In genomic region chr12:102350997-102351396, GRCm38 (mm10) we compare ENCODE assay signal across 20 mouse cellular contexts.
A peak's percentile ranks its signal among the peaks of the same experiment; 100 is the strongest.
DNase-seq lines count a peak whose midpoint lies in the region; ATAC-seq and TF ChIP-seq lines count a peak whose summit lies in the region.
"Had no signal": no experiment of that assay in that cellular context is flagged by ENCODE, and none has a peak within 500 bp of the region (broad histone marks: within the 10 kb centered on the region; RNA-seq: fewer than 3 reads in every experiment).

No protein-coding gene starts in this region.

- H3K9me3 ChIP-seq in hindbrain, postnatal 0 days (ENCODE audit: low read length) = no peaks in the 10 kb centered on the region
- H3K9me3 ChIP-seq: heart, embryonic 12.5 days; hindbrain, embryonic 13.5 days; neural tube, embryonic 13.5 days had no signal

- no peak for TF ChIP-seq EP300 in heart, adult 2 months (IDR thresholded peaks at IDR 0.05; ENCODE audit: insufficient read depth, low read depth, low read length)

- peaks cover 3% of the 10 kb centered on the region; the same call in 1 of the 2 replicates for H3K79me2 ChIP-seq in heart, adult 2 months (replicated peaks; ENCODE audit: control insufficient read depth, insufficient read depth, low read length)

- TF ChIP-seq CTCF in hindbrain, postnatal 0 days (IDR thresholded peaks at IDR 0.05; ENCODE audit: low read depth) = no peak
- no peak for TF ChIP-seq CTCF in heart, adult 2 months (IDR thresholded peaks at IDR 0.05)

- H3K4me2 ChIP-seq in hindbrain, postnatal 0 days (ENCODE audit: low read depth, low read length) = no peak overlapping the region
- H3K4me2 ChIP-seq: heart, embryonic 12.5 days; hindbrain, embryonic 13.5 days; midbrain, embryonic 11.5 days; neural tube, embryonic 13.5 days had no signal

- no peak overlapping the region for H3K4me3 ChIP-seq in hindbrain, postnatal 0 days (ENCODE audit: low read length)
- no peak overlapping the region for H3K4me3 ChIP-seq in heart, adult 2 months
- H3K4me3 ChIP-seq: heart, embryonic 12.5 days; hindbrain, embryonic 13.5 days; neural tube, embryonic 13.5 days had no signal

- no peaks in the 10 kb centered on the region for H3K36me3 ChIP-seq in hindbrain, postnatal 0 days (ENCODE audit: insufficient read depth, low read length)
- H3K36me3 ChIP-seq in heart, adult 2 months (ENCODE audit: control insufficient read depth, insufficient read depth, low read length) = no peaks in the 10 kb centered on the region; the same call in 1 of the 2 replicates
- H3K36me3 ChIP-seq: hindbrain, embryonic 13.5 days; neural tube, embryonic 13.5 days had no signal

- no peaks in the 10 kb centered on the region for H3K4me1 ChIP-seq in hindbrain, postnatal 0 days (ENCODE audit: insufficient read depth, low read length)
- peaks cover 2% of the 10 kb centered on the region; the same call in 1 of the 2 replicates for H3K4me1 ChIP-seq in heart, adult 2 months (ENCODE audit: control insufficient read depth, insufficient read depth, low read length)
- H3K4me1 ChIP-seq: heart, embryonic 12.5 days; hindbrain, embryonic 13.5 days; neural tube, embryonic 13.5 days had no signal

- H3K9ac ChIP-seq in hindbrain, postnatal 0 days (replicated peaks; ENCODE audit: low read length) = no peak overlapping the region
- no peak overlapping the region for H3K9ac ChIP-seq in heart, adult 2 months (ENCODE audit: low read depth, low read length)
- H3K9ac ChIP-seq: heart, embryonic 12.5 days; hindbrain, embryonic 13.5 days; neural tube, embryonic 13.5 days had no signal

- H3K27ac ChIP-seq in hindbrain, postnatal 0 days = no peak overlapping the region
- H3K27ac ChIP-seq in heart, adult 2 months = no peak overlapping the region
- H3K27ac ChIP-seq: hindbrain, embryonic 13.5 days; kidney, postnatal 0 days; neural tube, embryonic 13.5 days had no signal

- no peak for TF ChIP-seq POLR2A in heart, adult 2 months (IDR thresholded peaks at IDR 0.05; ENCODE audit: insufficient read depth, low read depth, low read length)

- intact Hi-C loops in heart, adult 2 months (cut with DNase I) = no loop called here

- 100% methylated on average over 1 of the region's 1 CpGs for WGBS in hindbrain, postnatal 0 days
- 90% methylated on average over 1 of the region's 1 CpGs for WGBS in heart, adult 2 months

- ATAC-seq in common myeloid progenitor, adult 5-6 weeks (replicated peaks; ENCODE audit: low read depth, poor library complexity, severe bottlenecking) = peak; percentile 48
- ATAC-seq in megakaryocyte-erythroid progenitor cell, adult 5-6 weeks (replicated peaks; ENCODE audit: low FRiP score, low TSS enrichment, poor library complexity, severe bottlenecking) = peak; percentile 42; the same call in 1 of the 2 replicates
- no peak for ATAC-seq in hindbrain, postnatal 0 days
- ATAC-seq: forebrain, embryonic 16.5 days had no signal

- peak; percentile 33 for DNase-seq in A20 (ENCODE audit: low read depth, low spot score)
- peak; percentile 31 for DNase-seq in CD4-positive helper T cell, adult 2 months (ENCODE audit: low read depth, low spot score)
- DNase-seq in hindbrain, postnatal 0 days (ENCODE audit: low spot score) = no peak
- no peak for DNase-seq in lung, postnatal 14 days
- no peak for DNase-seq in heart, adult 2 months
- DNase-seq: adrenal gland, adult 2 months; cerebellum, adult 9-10 months; heart, postnatal 14 days; kidney, adult 11 months; lung, adult 18-20 months; right cerebral cortex, postnatal 14 days; thymus, postnatal 4 days had no signal

- H3K27me3 ChIP-seq in hindbrain, postnatal 0 days (ENCODE audit: insufficient read depth, low read length) = no peaks in the 10 kb centered on the region
- no peaks in the 10 kb centered on the region for H3K27me3 ChIP-seq in heart, adult 2 months (ENCODE audit: control insufficient read depth, insufficient read depth, low read length)
- H3K27me3 ChIP-seq: heart, embryonic 12.5 days; hindbrain, embryonic 13.5 days; neural tube, embryonic 13.5 days had no signal

Comparison
In these comparisons a context has a peak if more than half of its experiments do, and no peak if none do; other contexts are left out.
1. DNase-seq: peak in A20 (single experiment) and CD4-positive helper T cell, adult 2 months (single experiment); none in hindbrain, postnatal 0 days (single experiment), lung, postnatal 14 days (single experiment) and heart, adult 2 months (0 of 2).